Mouse (Mus musculus) hindbrain, embryonic 13.5 days (tissue): Measurements from ENCODE around the gene Fkbp2. TPM values are rescaled to one million over a fixed set of nuclear protein-coding genes. Genes with fewer than 3 reads are reported as not detected.

Experiments
- ATAC-seq: fragments of 200-750 bp; cut with Nextera tagmentation; 2 replicates; pipeline ENCODE4 v1.8.0; 2017; ENCODE audit warnings: moderate TSS enrichment; ENCODE audit not compliant: low FRiP score
- H3K27ac ChIP-seq: fragments of 300-500 bp; sonication (generic); 2 replicates; pipeline ENCODE4 v1.5.1; 2015; ENCODE audit warnings: inconsistent platforms, mild to moderate bottlenecking, moderate library complexity
- H3K27me3 ChIP-seq: fragments of 300-500 bp; sonication (generic); 2 replicates; pipeline ENCODE4 v1.6.1; 2015; ENCODE audit warnings: mild to moderate bottlenecking, inconsistent platforms
- H3K36me3 ChIP-seq: fragments of 300-500 bp; sonication (generic); 2 replicates; pipeline ENCODE4 v1.6.1; 2015; ENCODE audit warnings: mild to moderate bottlenecking, inconsistent platforms
- H3K4me1 ChIP-seq: fragments of 300-500 bp; sonication (generic); replicated peaks from 2 replicates; pipeline ENCODE4 v1.6.1; 2015; ENCODE audit warnings: inconsistent platforms
- H3K4me2 ChIP-seq: fragments of 300-500 bp; sonication (generic); 2 replicates; pipeline ENCODE4 v1.6.1; 2015; ENCODE audit warnings: inconsistent platforms, mild to moderate bottlenecking, moderate library complexity
- H3K4me3 ChIP-seq: fragments of 300-500 bp; sonication (generic); 2 replicates; pipeline ENCODE4 v1.5.1; 2015; ENCODE audit warnings: mild to moderate bottlenecking, inconsistent platforms
- H3K9ac ChIP-seq: fragments of 300-500 bp; sonication (generic); 2 replicates; pipeline ENCODE4 v1.6.1; 2015; ENCODE audit warnings: mild to moderate bottlenecking, inconsistent platforms
- H3K9me3 ChIP-seq: fragments of 300-500 bp; sonication (generic); 2 replicates; pipeline ENCODE4 v1.6.1; 2016; ENCODE audit warnings: inconsistent platforms
- WGBS: fragments of 180-500 bp; shearing (Covaris S2); methylation state at CpG from one replicate; pipeline ENCODE4 v1.1.7; 2015; 5-methylcytosine and 5-hydroxymethylcytosine counted together
- polyA plus RNA-seq: library from polyadenylated mRNA; unstranded; fragments of >200 nt; fragmentation: Nextera tagmentation; extraction: Ambion mirVana; gene quantifications from 2 replicates; pipeline ENCODE4 v1.2.1, GENCODE M21; 2015

Fkbp2 gene
- polyA plus RNA-seq, 1 experiment from 2014 or later = 109 TPM

DNA sequence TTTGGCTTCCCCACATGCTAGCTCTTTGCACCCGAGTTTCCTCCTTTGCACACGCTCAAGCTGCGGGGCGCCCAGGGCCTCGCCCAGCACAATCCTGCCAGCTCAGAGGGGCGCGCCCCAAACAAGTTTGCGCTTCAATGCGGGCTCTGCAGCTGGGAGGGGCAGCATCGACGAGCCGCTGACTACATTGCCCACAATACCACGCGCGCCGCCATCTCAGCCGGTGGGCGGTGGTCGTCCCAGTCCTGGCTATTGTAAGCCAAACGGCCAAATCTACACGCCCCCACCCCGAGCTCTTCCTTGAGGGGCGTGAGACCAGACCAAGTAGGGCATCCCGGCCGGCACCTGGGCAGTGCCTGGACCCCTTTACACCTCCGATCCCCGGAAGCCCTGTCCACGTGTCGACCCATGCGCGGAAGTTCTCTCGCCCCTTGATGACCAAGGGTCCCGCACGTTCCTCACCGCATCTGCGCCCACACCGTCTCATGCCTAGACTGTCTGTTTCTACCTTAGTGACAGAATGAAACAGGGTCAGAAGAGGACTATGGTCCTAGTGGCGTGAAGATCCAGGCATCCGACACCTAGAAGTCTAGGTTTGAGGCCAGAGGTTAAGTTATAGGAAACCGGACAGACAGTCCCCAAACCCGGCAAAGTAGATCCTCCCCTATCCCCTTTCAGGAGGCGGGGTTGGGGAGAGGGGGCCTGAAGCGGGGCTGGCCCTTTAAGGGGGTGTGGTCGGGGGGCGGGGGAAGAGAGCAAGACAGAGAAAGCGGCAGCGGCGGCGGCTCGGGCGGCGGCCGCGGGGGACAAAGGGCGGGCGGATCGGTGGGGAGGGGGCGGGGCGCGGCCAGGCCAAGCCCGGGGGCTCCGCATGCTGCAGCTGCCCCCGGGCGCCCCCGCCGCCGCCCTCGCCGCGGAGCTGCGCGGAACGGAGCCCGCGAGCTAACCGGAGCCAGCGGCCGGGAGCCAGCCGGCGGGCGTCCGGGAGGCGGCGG, 5.8 kb downstream of the Fkbp2 start, which contains the start of gene Ppp1r14b:
Gene Ppp1r14b, plus strand, starts transcription at position 758 of the 995 bp plus-strand sequence.
- no peaks in the 10 kb centered on the region for H3K9me3 ChIP-seq
- ATAC-seq = peak; percentile 60
- 2% methylated on average over 56 of the region's 84 CpGs for WGBS
- H3K36me3 ChIP-seq = peaks cover 20% of the 10 kb centered on the region
- peak within 1 kb of the TSS; percentile 95 for H3K4me2 ChIP-seq
- H3K4me1 ChIP-seq = peaks cover 61% of the 10 kb centered on the region
- peaks cover 21% of the 10 kb centered on the region for H3K27me3 ChIP-seq
- peak within 1 kb of the TSS; percentile 96 for H3K27ac ChIP-seq
- peak within 1 kb of the TSS; percentile 68 for H3K4me3 ChIP-seq
- H3K9ac ChIP-seq = peak within 1 kb of the TSS; percentile 85

DNA sequence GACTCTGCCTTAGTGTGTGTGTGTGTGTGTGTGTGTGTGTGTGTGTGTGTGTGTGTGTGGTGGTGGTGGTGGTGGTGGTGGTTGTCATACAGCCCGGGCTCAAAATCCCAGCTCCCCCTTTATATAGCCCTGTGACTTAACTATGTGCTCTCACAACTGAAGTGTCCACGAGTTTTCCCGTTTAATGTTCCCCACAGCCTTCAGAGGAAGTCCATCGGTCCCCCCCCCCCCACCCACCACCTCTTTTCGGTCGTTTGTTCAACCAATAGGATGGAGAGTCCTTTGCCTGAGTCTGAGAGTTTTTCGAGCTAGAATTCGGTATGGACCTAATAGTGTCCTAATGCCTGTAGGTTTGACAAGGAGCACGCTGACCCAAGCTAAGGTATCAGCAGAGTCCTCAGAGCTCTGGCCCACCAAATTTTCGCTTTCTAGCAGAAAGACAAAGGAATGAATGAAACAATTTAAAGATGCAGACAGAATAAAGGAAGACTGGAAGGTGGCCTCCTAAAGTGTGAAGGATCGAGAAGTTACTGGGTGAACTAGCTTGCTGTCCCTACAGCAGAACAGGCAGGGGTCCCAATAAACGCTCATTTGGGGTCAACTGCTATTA, 6.6 kb downstream of the Fkbp2 start:
- H3K4me1 ChIP-seq = peaks cover 59% of the 10 kb centered on the region
- H3K4me3 ChIP-seq = peak overlapping the region; percentile 68
- peak overlapping the region; percentile 96 for H3K27ac ChIP-seq
- no peaks in the 10 kb centered on the region for H3K9me3 ChIP-seq
- peak overlapping the region; percentile 85 for H3K9ac ChIP-seq
- H3K4me2 ChIP-seq = peak overlapping the region; percentile 95
- 45% methylated on average over 12 of the region's 12 CpGs for WGBS
- no peak for ATAC-seq
- H3K36me3 ChIP-seq = peaks cover 20% of the 10 kb centered on the region
- peaks cover 29% of the 10 kb centered on the region for H3K27me3 ChIP-seq

DNA sequence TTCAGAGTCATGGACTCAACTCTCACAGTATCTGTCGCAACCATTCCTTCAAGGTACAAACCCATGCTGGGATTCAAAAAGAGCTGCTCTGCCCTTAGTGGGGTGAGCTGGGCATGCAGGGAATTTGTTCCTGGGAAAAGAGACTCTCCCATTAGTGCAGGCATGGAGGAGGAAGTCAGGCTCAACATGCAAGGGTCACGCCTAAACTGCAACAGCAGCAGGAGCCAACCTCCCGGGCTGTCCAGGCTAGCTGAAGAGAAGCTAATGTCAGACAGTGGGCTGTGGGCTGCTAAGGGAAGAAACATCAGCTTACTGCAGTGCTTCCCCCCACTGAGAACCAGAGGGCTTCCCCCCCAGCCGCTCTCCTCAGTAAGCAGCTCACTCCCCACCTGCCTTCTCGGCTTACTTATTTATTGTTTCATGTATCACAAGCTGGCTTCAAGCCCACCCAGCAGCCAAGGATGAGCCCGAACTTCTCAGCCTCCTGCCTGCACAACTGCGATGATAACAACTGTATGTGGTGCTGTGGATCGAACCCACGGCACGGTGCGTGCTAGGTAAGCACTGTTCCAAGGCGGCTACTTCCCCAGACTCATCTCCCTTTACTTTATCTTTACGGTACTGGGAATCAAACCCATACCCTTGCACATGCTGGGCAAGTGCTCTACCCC, 7.9 kb downstream of the Fkbp2 start:
- Histone ChIP-seq H3K36me3 (peaks cover 7% of the 10 kb centered on the region), H3K4me2 (no peak overlapping the region), H3K4me1 (peaks cover 51% of the 10 kb centered on the region), H3K9me3 (no peaks in the 10 kb centered on the region), H3K27me3 (peaks cover 39% of the 10 kb centered on the region), H3K9ac (no peak overlapping the region), H3K4me3 (no peak overlapping the region), H3K27ac (no peak overlapping the region)
- WGBS = 82% methylated on average over 13 of the region's 13 CpGs
- ATAC-seq = no peak

DNA sequence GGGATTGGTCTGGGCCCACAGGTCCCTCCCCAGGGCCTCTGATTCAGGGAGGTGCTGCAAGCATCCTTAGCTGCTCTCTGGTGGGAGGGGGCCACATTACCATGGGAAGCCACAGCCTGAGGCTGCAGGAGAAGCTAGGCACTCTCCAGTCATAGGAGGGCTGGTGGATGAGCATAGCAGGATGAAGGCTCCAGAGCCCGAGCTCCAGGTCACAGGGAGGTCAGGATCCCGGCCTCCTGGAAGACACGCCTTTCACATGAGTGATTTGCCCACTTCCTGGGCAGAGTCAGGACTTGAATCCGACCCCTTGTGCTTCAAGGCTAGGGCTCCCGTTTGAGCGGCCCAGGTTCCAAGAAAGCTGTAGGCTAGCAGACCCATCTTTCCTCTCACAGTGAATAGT, 8.7 kb downstream of the Fkbp2 start:
- H3K36me3 ChIP-seq = peaks cover 1% of the 10 kb centered on the region; the same call in 1 of the 2 replicates

DNA sequence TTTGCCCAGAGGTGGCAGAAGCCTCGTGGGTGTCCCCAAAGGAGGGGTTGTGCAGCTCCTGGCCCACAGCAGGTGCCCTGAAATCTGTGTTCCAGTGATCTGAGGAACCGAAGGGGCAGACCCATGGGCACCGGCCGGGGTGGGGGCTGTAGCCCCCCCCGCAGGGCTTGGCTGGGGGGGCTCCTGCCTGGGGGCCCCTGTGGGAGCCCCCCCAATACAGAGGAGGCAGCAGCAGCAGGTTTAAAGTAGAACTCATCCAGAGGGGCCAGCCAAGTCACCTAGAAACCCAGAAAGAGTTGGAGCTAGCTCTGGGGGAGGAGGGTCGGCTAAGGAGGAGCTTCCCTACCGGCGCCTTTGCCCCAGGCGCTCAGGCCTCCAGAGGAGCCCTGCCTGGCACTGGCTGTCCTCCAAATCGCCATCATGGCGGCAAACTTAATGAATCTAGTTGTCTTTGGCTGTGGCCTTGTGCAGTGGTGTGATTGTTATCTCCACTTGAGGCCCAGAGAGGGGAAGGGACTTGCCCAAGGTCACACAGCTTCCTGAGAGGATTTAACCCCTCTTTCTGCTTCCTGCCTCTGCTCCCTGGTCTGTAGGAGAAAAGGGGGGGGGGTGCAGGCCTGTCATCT, 9.7 kb downstream of the Fkbp2 start:
- 21% methylated on average over 11 of the region's 11 CpGs for WGBS
- peak overlapping the region; percentile 41; the same call in 1 of the 2 replicates for H3K4me3 ChIP-seq
- ATAC-seq = no peak
- peaks cover 33% of the 10 kb centered on the region for H3K4me1 ChIP-seq
- no peaks in the 10 kb centered on the region for H3K36me3 ChIP-seq
- H3K4me2 ChIP-seq = peak overlapping the region; percentile 48
- peak overlapping the region; percentile 30 for H3K27ac ChIP-seq
- H3K27me3 ChIP-seq = peaks cover 39% of the 10 kb centered on the region
- no peaks in the 10 kb centered on the region for H3K9me3 ChIP-seq
- H3K9ac ChIP-seq = 0 out of 2 replicates have a peak overlapping the region, but pooled peaks have one; percentile 36

More for the DNA sequence above, 8.7 kb downstream of the Fkbp2 start:
- Histone ChIP-seq H3K27me3 (peaks cover 39% of the 10 kb centered on the region), H3K27ac (no peak overlapping the region), H3K4me2 (no peak overlapping the region), H3K9ac (peak overlapping the region; percentile 19; the same call in 1 of the 2 replicates), H3K4me3 (no peak overlapping the region), H3K9me3 (no peaks in the 10 kb centered on the region), H3K4me1 (peaks cover 44% of the 10 kb centered on the region)
- 40% methylated on average over 6 of the region's 6 CpGs for WGBS
- ATAC-seq = no peak

DNA sequence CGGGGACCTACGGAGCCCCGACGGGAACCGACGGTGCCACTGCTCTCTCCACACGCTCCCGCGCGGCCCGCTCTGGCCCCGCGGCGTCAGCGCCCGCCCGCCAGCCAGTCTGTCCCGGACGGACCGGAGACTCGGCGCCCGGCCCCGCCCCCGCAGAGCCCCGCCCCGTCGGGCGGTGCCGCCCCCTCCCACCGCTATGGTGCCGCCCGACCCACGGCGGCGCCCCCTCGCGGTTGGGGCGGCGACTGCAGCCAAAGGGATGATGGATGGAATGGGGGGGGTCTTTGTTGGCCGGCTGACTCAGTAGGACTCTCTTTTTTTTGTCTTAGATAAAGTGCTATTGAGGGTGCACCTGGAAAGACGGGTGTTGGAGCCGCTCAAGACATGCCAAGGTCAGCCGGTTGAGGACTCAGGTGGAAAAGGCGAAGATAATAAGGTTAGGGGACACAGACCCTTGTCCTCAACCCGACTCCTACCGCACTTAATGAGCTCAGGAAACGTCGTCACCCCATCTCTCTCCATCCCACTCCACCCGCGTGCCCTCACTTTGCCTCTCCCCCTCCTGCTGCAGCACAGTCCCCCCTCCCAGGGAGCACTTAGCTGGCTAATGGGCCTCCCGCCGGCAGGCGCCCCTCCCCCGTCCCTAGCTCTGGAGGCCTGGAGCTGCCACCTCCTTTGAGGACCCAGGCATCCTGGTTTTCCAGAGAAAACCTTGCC, 10.5 kb downstream of the Fkbp2 start:
- 0 out of 2 replicates have a peak, but pooled peaks have one; percentile 0 for ATAC-seq
- WGBS = 1% methylated on average over 36 of the region's 55 CpGs
- Histone ChIP-seq H3K27ac (no peak overlapping the region), H3K36me3 (no peaks in the 10 kb centered on the region), H3K4me3 (peak overlapping the region; percentile 41), H3K4me1 (peaks cover 33% of the 10 kb centered on the region), H3K9ac (peak overlapping the region; percentile 64), H3K27me3 (peaks cover 39% of the 10 kb centered on the region), H3K4me2 (peak overlapping the region; percentile 48), H3K9me3 (no peaks in the 10 kb centered on the region)

DNA sequence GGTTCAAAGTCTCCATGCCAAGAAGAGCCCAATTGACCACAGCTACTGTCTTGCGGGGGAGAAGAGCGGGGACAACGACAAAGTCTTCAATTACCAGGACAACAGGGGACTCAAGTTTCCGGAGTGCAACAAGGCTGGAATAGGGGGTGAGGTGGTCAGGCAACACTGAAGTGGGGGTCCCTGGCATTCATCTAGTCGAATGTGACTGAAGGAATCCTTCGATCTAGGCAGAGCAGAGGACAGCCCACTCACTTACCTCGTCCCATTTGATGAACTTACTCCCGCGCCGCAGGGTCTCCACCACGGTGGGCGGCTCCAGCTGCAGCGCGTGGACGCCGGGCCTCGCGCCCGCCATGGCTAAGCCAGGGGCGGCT, 11.0 kb downstream of the Fkbp2 start:
- Histone ChIP-seq H3K9ac (peak overlapping the region; percentile 64), H3K36me3 (no peaks in the 10 kb centered on the region), H3K4me2 (peak overlapping the region; percentile 48), H3K9me3 (no peaks in the 10 kb centered on the region), H3K4me3 (peak overlapping the region; percentile 41), H3K4me1 (peaks cover 33% of the 10 kb centered on the region), H3K27ac (no peak overlapping the region), H3K27me3 (peaks cover 39% of the 10 kb centered on the region)
- peak; percentile 11; the same call in 1 of the 2 replicates for ATAC-seq
- 2% methylated on average over 17 of the region's 20 CpGs for WGBS

DNA sequence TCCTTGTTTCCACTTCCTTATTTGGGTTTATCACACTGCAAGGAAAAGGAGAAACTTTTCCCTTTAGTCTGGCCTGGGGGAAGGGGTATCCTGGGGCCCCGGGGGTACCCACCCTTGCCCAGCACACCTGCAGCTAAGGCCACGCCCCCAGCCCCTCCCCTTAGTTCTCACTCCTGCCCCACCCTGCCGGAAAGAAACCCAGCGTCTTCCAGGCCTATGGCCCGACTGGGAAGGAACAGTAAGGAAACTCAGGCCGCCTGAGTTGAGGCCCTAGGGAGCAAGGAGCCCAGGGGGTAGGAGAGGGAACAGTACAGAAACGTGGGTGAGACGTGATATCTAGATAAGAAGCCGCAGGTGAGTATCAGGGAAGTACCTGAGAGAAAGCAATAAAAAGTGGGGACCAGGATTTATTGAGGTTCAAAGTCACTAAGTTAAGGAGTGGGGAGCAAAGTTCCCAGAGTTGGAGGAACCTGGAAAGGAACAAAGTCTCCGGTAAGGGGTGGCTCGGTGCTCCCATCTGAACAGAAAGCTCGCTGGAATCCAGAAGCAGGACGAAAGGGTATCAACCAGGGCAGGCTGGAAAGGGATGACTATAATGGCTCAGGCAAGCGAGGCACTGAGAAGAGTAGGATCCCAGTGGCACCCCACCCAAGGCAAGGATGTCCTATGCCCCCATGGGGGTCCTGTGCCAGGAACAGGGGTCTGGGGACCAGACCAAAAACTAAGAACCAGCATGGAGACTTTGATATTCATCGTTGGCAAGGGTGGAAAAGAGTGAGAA, 11.6 kb downstream of the Fkbp2 start:
- H3K36me3 ChIP-seq = no peaks in the 10 kb centered on the region
- H3K27ac ChIP-seq = no peak overlapping the region
- 16% methylated on average over 15 of the region's 15 CpGs for WGBS
- peaks cover 28% of the 10 kb centered on the region for H3K4me1 ChIP-seq
- peak overlapping the region; percentile 48 for H3K4me2 ChIP-seq
- peak overlapping the region; percentile 64; the same call in 1 of the 2 replicates for H3K9ac ChIP-seq
- H3K27me3 ChIP-seq = peaks cover 39% of the 10 kb centered on the region
- H3K4me3 ChIP-seq = peak overlapping the region; percentile 41
- no peaks in the 10 kb centered on the region for H3K9me3 ChIP-seq
- ATAC-seq = no peak

DNA sequence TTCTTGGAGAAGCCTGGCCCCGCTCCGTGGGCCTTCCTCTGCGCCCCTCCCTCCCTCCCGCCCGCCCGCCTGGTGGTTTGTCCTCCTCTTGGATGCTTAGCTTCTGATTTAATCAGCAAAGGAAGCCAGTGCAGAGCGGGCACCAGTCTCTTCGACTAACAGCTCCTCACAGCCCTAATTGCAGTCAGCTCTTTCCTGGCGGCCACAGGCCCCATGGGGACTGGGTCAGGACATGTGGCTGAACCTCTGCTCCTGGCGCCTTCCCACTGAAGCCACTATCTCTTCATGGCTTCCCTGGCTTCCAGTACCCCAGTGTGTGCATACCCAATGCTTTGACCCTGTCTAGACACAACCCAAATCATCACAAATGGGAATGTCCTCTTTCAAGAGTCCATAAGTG, 23.8 kb downstream of the Fkbp2 start:
- H3K4me3 ChIP-seq = no peak overlapping the region
- ATAC-seq = no peak
- WGBS = 63% methylated on average over 10 of the region's 10 CpGs
- peaks cover 16% of the 10 kb centered on the region for H3K4me1 ChIP-seq
- H3K27ac ChIP-seq = no peak overlapping the region
- no peaks in the 10 kb centered on the region for H3K9me3 ChIP-seq
- H3K9ac ChIP-seq = no peak overlapping the region
- peaks cover 53% of the 10 kb centered on the region for H3K36me3 ChIP-seq
- no peaks in the 10 kb centered on the region for H3K27me3 ChIP-seq
- no peak overlapping the region for H3K4me2 ChIP-seq

DNA sequence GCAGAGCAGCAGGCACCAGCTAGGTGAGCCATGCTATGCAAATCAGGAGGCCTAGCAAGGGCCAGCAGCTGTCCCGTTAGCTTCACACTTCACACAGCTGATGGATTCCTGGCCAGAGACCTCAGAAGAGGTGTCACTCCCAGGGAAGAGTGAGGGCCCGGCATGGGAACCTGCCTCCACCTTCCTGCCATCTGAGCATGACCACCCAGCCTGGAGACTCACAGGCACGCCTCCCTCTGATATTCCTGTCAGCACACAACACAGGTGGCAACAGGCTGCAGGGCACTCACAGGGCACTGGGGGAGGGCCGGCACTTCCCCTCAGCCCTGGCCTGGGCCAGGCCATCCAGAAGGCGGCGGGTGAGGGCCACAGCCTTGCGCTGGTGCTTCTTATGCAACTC, 24.9 kb downstream of the Fkbp2 start:
- Histone ChIP-seq H3K4me3 (no peak overlapping the region), H3K36me3 (peaks cover 50% of the 10 kb centered on the region), H3K27ac (no peak overlapping the region), H3K9ac (peak overlapping the region; percentile 35; the same call in 1 of the 2 replicates), H3K4me2 (no peak overlapping the region), H3K9me3 (no peaks in the 10 kb centered on the region), H3K27me3 (no peaks in the 10 kb centered on the region), H3K4me1 (peaks cover 16% of the 10 kb centered on the region)
- ATAC-seq = no peak
- 84% methylated on average over 7 of the region's 7 CpGs for WGBS
